Mouse (Mus musculus): ENCODE measurements around the gene Plppr5.

- TF ChIP-seq POLR2A (IDR thresholded peaks at IDR 0.05; ENCODE audit: insufficient read depth, low read depth, low read length) (no peak), CTCF (IDR thresholded peaks at IDR 0.05; ENCODE audit: insufficient read depth, low read depth, low read length) (no peak)
Observed at GRCm38 (mm10) chr3:117577349-117577748, 2.7 kb downstream of the Plppr5 start.
